7 mouse cellular contexts compared by ENCODE assay signal in the genomic region with DNA sequence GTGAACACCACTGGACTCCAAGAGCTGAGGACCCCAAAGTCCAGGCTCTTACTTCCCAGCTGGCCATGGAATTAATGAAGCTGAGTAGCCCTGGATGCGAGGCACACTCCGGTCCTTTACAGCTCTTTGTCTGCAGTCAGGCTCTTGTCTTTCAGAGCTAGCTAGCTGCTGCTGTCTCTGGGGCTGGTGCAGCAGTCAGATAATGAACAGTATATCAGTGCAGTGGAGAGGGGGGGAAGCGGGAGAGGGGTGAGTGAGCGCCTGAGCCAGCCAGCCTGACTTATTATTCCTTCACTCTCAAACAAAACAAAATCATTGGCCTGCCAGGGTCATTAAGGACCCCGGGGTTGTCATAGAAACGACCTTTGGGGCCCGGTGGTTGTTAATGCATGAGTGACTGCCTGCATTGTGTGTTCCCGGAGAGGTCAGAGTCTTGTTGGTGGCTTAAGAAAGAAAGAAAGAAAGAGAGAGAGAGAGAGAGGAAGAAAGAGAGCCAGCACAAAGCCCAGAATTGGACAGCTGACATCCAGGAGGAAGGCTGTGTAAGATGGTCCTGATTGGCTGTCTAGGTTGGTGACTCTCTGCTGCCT.
DNase-seq lines count a peak whose midpoint lies in the region; ATAC-seq and TF ChIP-seq lines count a peak whose summit lies in the region.

No protein-coding gene starts in this region.

- TF ChIP-seq CTCF in thymus, adult 2 months (IDR thresholded peaks at IDR 0.05; ENCODE audit: borderline replicate concordance, control insufficient read depth, extremely low read depth, insufficient read depth, low read length, poor library complexity): no peak
- TF ChIP-seq CTCF in lung, postnatal 0 days (IDR thresholded peaks at IDR 0.05): no peak

- H3K27me3 ChIP-seq in thymus, adult 2 months (ENCODE audit: control insufficient read depth, insufficient read depth, low read length): no peaks in the 10 kb centered on the region
- H3K27me3 ChIP-seq in embryonic facial prominence, embryonic 15.5 days: no peaks in the 10 kb centered on the region
- H3K27me3 ChIP-seq in lung, postnatal 0 days (replicated peaks; ENCODE audit: insufficient read depth, low read length): no peaks in the 10 kb centered on the region
- no peaks in the 10 kb centered on the region for H3K27me3 ChIP-seq in splenic B cell, adult 2 months (ENCODE audit: control insufficient read depth, insufficient read depth, low read length, poor library complexity, severe bottlenecking)

- peak overlapping the region; percentile 31; the same call in 1 of the 2 replicates for H3K27ac ChIP-seq in thymus, adult 2 months (ENCODE audit: control insufficient read depth, insufficient read depth, low read length)
- no peak overlapping the region for H3K27ac ChIP-seq in embryonic facial prominence, embryonic 15.5 days (replicated peaks)
- H3K27ac ChIP-seq in lung, postnatal 0 days (ENCODE audit: low read length): no peak overlapping the region

- WGBS in thymus, adult 2 months: 72% methylated on average over 8 of the region's 8 CpGs
- WGBS in embryonic facial prominence, embryonic 15.5 days: 26% methylated on average over 8 of the region's 8 CpGs
- WGBS in lung, postnatal 0 days: 10% methylated on average over 8 of the region's 8 CpGs

- TF ChIP-seq POLR2A in thymus, adult 2 months (IDR thresholded peaks at IDR 0.05; ENCODE audit: control insufficient read depth, extremely low read depth, insufficient read depth, low read length, poor library complexity): no peak

- peak; percentile 22 for DNase-seq in thymus, adult 2 months
- no peak for DNase-seq in thymus, adult 18-20 months
- DNase-seq in kidney, adult 8-10 months: peak; percentile 91 to 94
- peak; percentile 63 for DNase-seq in lung, postnatal 0 days (ENCODE audit: low spot score)
- DNase-seq in splenic B cell, adult 2 months (ENCODE audit: low read depth, low spot score): peak; percentile 10
- DNase-seq in spleen, adult 12 weeks (ENCODE audit: low spot score): no peak

- TF ChIP-seq EP300 in lung, postnatal 0 days (IDR thresholded peaks at IDR 0.05): no peak

- H3K4me1 ChIP-seq in thymus, adult 2 months (replicated peaks; ENCODE audit: control insufficient read depth, insufficient read depth, low read length): peaks cover 16% of the 10 kb centered on the region
- H3K4me1 ChIP-seq in embryonic facial prominence, embryonic 15.5 days: peaks cover 20% of the 10 kb centered on the region
- peaks cover 7% of the 10 kb centered on the region; the same call in 1 of the 2 replicates for H3K4me1 ChIP-seq in lung, postnatal 0 days (ENCODE audit: insufficient read depth, low read depth, low read length)

- H3K9me3 ChIP-seq in embryonic facial prominence, embryonic 15.5 days (replicated peaks): no peaks in the 10 kb centered on the region
- H3K9me3 ChIP-seq in lung, postnatal 0 days (ENCODE audit: low read length): no peaks in the 10 kb centered on the region

- 0 out of 2 replicates have a peak, but pooled peaks have one; percentile 58 for ATAC-seq in embryonic facial prominence, embryonic 15.5 days (ENCODE audit: insufficient number of reproducible peaks, low FRiP score, low TSS enrichment, low read depth)
- peak; percentile 59 for ATAC-seq in lung, postnatal 0 days

- H3K36me3 ChIP-seq in thymus, adult 2 months (ENCODE audit: control insufficient read depth, insufficient read depth, low read length): no peaks in the 10 kb centered on the region
- no peaks in the 10 kb centered on the region for H3K36me3 ChIP-seq in embryonic facial prominence, embryonic 15.5 days
- H3K36me3 ChIP-seq in lung, postnatal 0 days (ENCODE audit: insufficient read depth, low read length): no peaks in the 10 kb centered on the region
- no peaks in the 10 kb centered on the region for H3K36me3 ChIP-seq in splenic B cell, adult 2 months (ENCODE audit: control insufficient read depth, insufficient read depth, low read length, poor library complexity, severe bottlenecking)

- H3K4me3 ChIP-seq in thymus, adult 2 months (ENCODE audit: control insufficient read depth, insufficient read depth, low read length): no peak overlapping the region
- H3K4me3 ChIP-seq in embryonic facial prominence, embryonic 15.5 days (replicated peaks): no peak overlapping the region
- no peak overlapping the region for H3K4me3 ChIP-seq in lung, postnatal 0 days (ENCODE audit: low read depth, low read length)

- H3K9ac ChIP-seq in embryonic facial prominence, embryonic 15.5 days: no peak overlapping the region
- H3K9ac ChIP-seq in lung, postnatal 0 days (replicated peaks; ENCODE audit: low read depth): no peak overlapping the region

- peak overlapping the region; percentile 33; the same call in 1 of the 2 replicates for H3K4me2 ChIP-seq in embryonic facial prominence, embryonic 15.5 days (replicated peaks)
- peak overlapping the region; percentile 40 for H3K4me2 ChIP-seq in lung, postnatal 0 days (replicated peaks; ENCODE audit: low read depth, low read length)

Comparison
In these comparisons a context has a peak if more than half of its experiments do, and no peak if none do; other contexts are left out.
1. DNase-seq: peak in thymus, adult 2 months (single experiment), kidney, adult 8-10 months (2 of 2), lung, postnatal 0 days (single experiment) and splenic B cell, adult 2 months (single experiment); none in thymus, adult 18-20 months (0 of 2) and spleen, adult 12 weeks (single experiment).